Mouse (Mus musculus): ENCODE data around the gene Dnah14. TPM values are rescaled to one million over a fixed set of nuclear protein-coding genes. Genes with fewer than 3 reads are reported as not detected.

The Dnah14 gene
- polyA plus RNA-seq, 2 experiments = 0.53 to 2.0 TPM

DNA sequence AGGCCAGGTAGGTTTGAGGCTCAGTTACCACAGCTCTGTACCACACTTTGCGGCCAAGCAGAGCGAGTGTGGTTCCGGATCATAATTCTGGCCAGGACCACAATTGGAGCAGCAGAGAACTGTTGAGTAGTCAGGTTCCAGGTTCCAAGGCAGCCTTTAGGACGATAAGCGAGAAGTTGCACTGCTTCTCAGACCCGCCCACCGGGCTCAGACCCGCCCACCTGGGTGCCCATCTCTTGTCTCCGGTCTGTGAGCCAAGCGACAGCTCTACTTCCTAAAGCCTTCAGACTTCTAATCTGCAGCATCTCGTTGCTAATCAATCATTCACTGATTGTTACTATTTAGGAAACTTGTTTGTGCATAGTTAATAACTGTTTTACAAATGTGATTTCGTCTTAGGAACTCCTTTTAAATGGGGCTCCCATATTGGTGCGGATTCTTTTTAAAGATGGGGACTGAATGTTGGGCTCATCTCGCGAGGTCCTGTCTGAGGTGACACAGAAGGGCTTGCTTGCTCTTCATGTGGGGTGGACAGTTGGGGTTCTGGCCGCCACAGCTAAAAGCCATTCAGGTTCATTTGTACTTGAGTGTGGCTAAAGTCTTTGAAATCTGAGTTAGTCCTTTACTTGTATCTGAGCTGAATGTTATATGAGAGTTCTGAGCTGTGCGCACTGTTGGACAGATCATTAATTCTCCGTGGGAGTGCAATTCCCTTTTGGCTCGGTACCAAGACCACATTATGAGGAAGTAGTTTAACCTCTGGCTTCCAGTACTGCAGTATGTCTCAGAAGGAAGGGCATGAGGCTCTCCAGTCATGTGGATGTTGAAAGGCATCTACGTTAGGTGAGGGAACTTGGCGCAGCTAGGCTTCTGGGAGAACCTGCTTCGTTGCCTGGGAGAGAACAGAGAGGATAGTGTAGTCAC, 36.3 kb upstream of the Dnah14 start:
- no peaks in the 10 kb centered on the region for H3K36me3 ChIP-seq (ENCODE audit: control insufficient read depth, insufficient read depth, low read length)
- no peaks in the 10 kb centered on the region for H3K27me3 ChIP-seq (ENCODE audit: control insufficient read depth, insufficient read depth, low read length)
- no peaks in the 10 kb centered on the region for H3K9me3 ChIP-seq (ENCODE audit: control insufficient read depth, low read length)
- ATAC-seq (ENCODE audit: low FRiP score, low read depth) (no peak), DNase-seq (ENCODE audit: low spot score) (no peak)
- H3K4me1 ChIP-seq (ENCODE audit: control insufficient read depth, insufficient read depth, low read length) = peaks cover 18% of the 10 kb centered on the region
- no peak overlapping the region for H3K4me3 ChIP-seq (replicated peaks; ENCODE audit: low read length)
- H3K9ac ChIP-seq (ENCODE audit: low read depth, low read length, severe bottlenecking) = no peak overlapping the region
- WGBS = 55% methylated on average over 22 of the region's 22 CpGs
- no peak for TF ChIP-seq POLR2A (IDR thresholded peaks at IDR 0.05; ENCODE audit: borderline replicate concordance, extremely low read depth, insufficient read depth, insufficient read length)
- H3K4me2 ChIP-seq (replicated peaks; ENCODE audit: low read depth, low read length, severe bottlenecking) = no peak overlapping the region
- no peak overlapping the region for H3K27ac ChIP-seq (replicated peaks; ENCODE audit: low read depth, low read length)

DNA sequence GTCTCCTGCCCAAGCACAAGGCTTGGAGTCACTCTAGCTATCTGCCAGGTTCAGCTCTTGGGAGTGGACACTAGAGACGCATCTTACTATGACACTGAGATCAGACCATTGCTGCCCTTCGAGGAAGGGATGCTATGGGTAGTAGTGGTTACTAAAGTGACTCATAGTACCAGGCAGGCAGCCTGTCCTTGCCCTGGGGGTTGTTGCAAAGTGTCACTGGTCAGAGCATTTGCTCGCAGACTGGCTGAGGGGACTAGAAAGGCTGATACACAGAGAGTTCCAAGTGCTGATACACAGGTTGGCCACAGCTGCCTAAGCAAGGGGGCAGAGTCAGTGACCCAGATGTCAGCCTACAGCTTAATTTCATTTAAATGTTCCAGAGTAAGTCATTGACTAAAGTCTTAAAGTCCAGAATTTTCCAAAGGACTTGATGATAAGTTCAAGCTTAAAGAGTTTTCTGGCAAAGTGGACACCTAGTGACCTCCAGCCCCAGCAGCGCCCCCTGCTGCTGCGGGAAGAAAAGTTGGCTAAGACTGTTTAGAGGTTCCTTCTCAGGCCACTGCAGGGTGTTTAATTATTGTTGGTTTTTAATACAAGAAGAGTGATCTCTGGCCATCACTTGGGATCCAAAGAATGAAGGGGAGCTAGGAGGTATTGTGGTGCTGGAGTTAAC, 32.5 kb upstream of the Dnah14 start:
- WGBS = 69% methylated on average over 5 of the region's 5 CpGs
- peaks cover 10% of the 10 kb centered on the region for H3K4me1 ChIP-seq (ENCODE audit: control insufficient read depth, insufficient read depth, low read length)
- no peak overlapping the region for H3K4me3 ChIP-seq (replicated peaks; ENCODE audit: low read length)
- no peaks in the 10 kb centered on the region for H3K36me3 ChIP-seq (ENCODE audit: control insufficient read depth, insufficient read depth, low read length)
- H3K4me2 ChIP-seq (replicated peaks; ENCODE audit: low read depth, low read length, severe bottlenecking) = no peak overlapping the region
- H3K27ac ChIP-seq (replicated peaks; ENCODE audit: low read depth, low read length) = no peak overlapping the region
- no peaks in the 10 kb centered on the region for H3K27me3 ChIP-seq (ENCODE audit: control insufficient read depth, insufficient read depth, low read length)
- DNase-seq (ENCODE audit: low spot score) = no peak
- no peaks in the 10 kb centered on the region for H3K9me3 ChIP-seq (ENCODE audit: control insufficient read depth, low read length)
- H3K9ac ChIP-seq (ENCODE audit: low read depth, low read length, severe bottlenecking) = no peak overlapping the region
- no peak for TF ChIP-seq POLR2A (IDR thresholded peaks at IDR 0.05; ENCODE audit: borderline replicate concordance, extremely low read depth, insufficient read depth, insufficient read length)
- no peak for ATAC-seq (ENCODE audit: low FRiP score, low read depth)

DNA sequence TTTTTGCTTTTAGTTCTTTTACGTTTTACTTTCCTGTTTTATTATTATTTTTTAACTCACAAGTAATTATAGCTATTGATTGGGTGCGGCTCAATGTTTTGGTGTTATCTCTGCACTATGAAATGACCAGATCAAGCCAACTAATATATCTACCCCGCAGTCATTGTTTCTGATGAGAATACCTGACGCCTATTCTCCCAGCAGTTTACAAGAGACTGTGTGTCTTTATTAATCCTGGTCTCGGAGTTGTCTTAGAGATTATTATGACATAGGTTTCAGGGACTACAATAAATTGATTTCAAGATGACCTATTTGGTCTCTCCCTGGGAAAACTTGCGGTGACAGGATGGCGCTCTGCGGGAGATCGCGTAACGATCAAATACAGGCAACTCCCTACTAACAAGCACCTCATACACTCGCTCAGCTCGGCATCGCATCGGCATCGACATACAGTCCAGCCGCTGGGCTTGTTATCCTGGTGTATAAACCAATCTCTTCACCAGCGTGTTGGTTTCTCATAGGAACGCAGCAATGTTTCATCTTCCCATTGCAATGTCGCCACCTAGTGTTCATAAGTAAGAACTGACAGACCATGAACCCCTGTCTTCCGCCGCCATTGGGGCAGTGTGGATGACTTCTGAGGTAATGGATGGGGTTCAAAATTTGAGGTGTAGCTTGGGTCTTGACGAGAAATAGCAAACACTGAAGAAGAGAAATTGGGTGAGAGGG, 31.2 kb upstream of the Dnah14 start:
- TF ChIP-seq POLR2A (IDR thresholded peaks at IDR 0.05; ENCODE audit: borderline replicate concordance, extremely low read depth, insufficient read depth, insufficient read length) = no peak
- H3K4me3 ChIP-seq (replicated peaks; ENCODE audit: low read length) = no peak overlapping the region
- peaks cover 9% of the 10 kb centered on the region for H3K4me1 ChIP-seq (ENCODE audit: control insufficient read depth, insufficient read depth, low read length)
- H3K36me3 ChIP-seq (ENCODE audit: control insufficient read depth, insufficient read depth, low read length) = no peaks in the 10 kb centered on the region
- ATAC-seq (ENCODE audit: low FRiP score, low read depth) = peak; percentile 84
- WGBS = 24% methylated on average over 23 of the region's 23 CpGs
- H3K4me2 ChIP-seq (replicated peaks; ENCODE audit: low read depth, low read length, severe bottlenecking) = peak overlapping the region; percentile 25; the same call in 1 of the 2 replicates
- DNase-seq (ENCODE audit: low spot score) = peak; percentile 80
- H3K9me3 ChIP-seq (ENCODE audit: control insufficient read depth, low read length) = no peaks in the 10 kb centered on the region
- H3K27me3 ChIP-seq (ENCODE audit: control insufficient read depth, insufficient read depth, low read length) = no peaks in the 10 kb centered on the region
- no peak overlapping the region for H3K27ac ChIP-seq (replicated peaks; ENCODE audit: low read depth, low read length)
- no peak overlapping the region for H3K9ac ChIP-seq (ENCODE audit: low read depth, low read length, severe bottlenecking)

DNA sequence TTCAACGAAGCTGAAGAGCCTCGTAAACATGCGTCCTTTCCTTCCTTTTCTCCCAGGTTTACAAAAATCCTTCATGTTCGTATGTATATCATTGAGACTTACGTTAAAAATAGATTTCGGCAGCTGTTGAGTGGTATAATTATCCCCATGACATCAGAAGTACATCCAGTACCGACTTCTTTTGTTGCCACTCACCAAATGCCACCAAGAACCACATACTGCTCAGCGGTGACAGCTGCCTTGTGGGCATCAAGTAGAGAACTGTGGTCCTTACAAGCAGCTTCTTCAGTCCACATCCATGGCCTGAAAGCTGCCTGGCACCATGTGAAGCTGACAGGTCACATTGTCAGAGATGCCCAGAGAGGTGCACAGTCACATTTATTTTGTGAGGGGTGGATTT, 26.4 kb upstream of the Dnah14 start:
- TF ChIP-seq POLR2A (IDR thresholded peaks at IDR 0.05; ENCODE audit: borderline replicate concordance, extremely low read depth, insufficient read depth, insufficient read length) = no peak
- H3K4me2 ChIP-seq (replicated peaks; ENCODE audit: low read depth, low read length, severe bottlenecking) = no peak overlapping the region
- no peaks in the 10 kb centered on the region for H3K36me3 ChIP-seq (ENCODE audit: control insufficient read depth, insufficient read depth, low read length)
- H3K27ac ChIP-seq (replicated peaks; ENCODE audit: low read depth, low read length) = no peak overlapping the region
- no peak overlapping the region for H3K4me3 ChIP-seq (replicated peaks; ENCODE audit: low read length)
- DNase-seq (ENCODE audit: low spot score) = no peak
- ATAC-seq (ENCODE audit: low FRiP score, low read depth) = no peak
- peaks cover 4% of the 10 kb centered on the region; the same call in 1 of the 2 replicates for H3K4me1 ChIP-seq (ENCODE audit: control insufficient read depth, insufficient read depth, low read length)
- WGBS = 89% methylated on average over 8 of the region's 8 CpGs
- no peaks in the 10 kb centered on the region for H3K9me3 ChIP-seq (ENCODE audit: control insufficient read depth, low read length)
- H3K27me3 ChIP-seq (ENCODE audit: control insufficient read depth, insufficient read depth, low read length) = no peaks in the 10 kb centered on the region
- H3K9ac ChIP-seq (ENCODE audit: low read depth, low read length, severe bottlenecking) = no peak overlapping the region

DNA sequence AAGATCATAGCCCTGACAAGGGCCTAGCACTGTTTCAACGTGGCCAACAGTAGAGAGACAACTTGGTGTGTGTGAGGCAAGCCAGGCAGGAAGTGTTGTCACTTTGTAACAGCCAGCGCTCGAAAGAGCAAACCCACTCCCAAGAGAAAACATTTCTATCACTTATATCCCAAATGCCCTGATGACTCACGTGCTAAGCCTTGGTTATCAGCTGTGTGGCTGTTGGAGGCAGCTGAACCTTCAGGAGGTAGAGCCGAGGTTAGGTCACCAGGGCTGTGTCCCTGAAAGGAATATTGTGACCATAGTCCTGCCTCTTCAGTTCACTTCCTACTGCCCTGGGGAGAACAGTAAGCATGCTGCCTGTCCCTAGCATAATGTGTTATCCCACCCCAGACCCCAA, 25.5 kb upstream of the Dnah14 start:
- no peak for TF ChIP-seq POLR2A (IDR thresholded peaks at IDR 0.05; ENCODE audit: borderline replicate concordance, extremely low read depth, insufficient read depth, insufficient read length)
- ATAC-seq (ENCODE audit: low FRiP score, low read depth) (no peak), DNase-seq (ENCODE audit: low spot score) (no peak)
- Histone ChIP-seq H3K36me3 (ENCODE audit: control insufficient read depth, insufficient read depth, low read length) (no peaks in the 10 kb centered on the region), H3K9ac (ENCODE audit: low read depth, low read length, severe bottlenecking) (no peak overlapping the region), H3K9me3 (ENCODE audit: control insufficient read depth, low read length) (no peaks in the 10 kb centered on the region), H3K4me2 (replicated peaks; ENCODE audit: low read depth, low read length, severe bottlenecking) (no peak overlapping the region), H3K27ac (replicated peaks; ENCODE audit: low read depth, low read length) (no peak overlapping the region), H3K4me3 (replicated peaks; ENCODE audit: low read length) (no peak overlapping the region), H3K4me1 (ENCODE audit: control insufficient read depth, insufficient read depth, low read length) (peaks cover 4% of the 10 kb centered on the region; the same call in 1 of the 2 replicates), H3K27me3 (ENCODE audit: control insufficient read depth, insufficient read depth, low read length) (no peaks in the 10 kb centered on the region)
- 67% methylated on average over 5 of the region's 5 CpGs for WGBS

All from limb, embryonic 14.5 days (tissue).